Mouse (Mus musculus): ENCODE measurements around the gene Gng2. TPM values are rescaled to one million over a fixed set of nuclear protein-coding genes. Genes with fewer than 3 reads are reported as not detected.

Gng2 gene
- polyA plus RNA-seq, 1 experiment: 0.48 TPM

DNA sequence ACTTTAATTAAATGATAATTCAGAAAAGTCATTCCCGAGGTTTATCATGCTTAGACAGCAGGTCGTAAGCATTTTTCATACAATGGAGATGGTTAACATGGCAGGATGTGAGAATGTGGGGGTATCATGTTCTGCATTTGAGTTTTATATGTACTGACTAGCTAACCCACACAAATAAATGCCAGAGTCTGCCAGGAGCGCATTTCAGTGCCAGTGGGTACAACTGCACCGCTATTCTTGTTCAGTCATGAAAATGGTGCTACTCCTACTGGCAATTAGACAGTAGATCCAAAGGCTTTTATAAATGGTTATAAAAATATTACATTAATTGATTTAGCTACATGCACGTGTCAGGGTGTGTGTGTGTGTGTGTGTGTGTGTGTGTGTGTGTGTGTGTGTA lies 38.9 kb downstream of the Gng2 start:
- TF ChIP-seq CTCF (IDR thresholded peaks at IDR 0.05; ENCODE audit: control insufficient read depth, insufficient read depth, insufficient replicate concordance, low read depth, low read length) (no peak), POLR2A (IDR thresholded peaks at IDR 0.05; ENCODE audit: control insufficient read depth, low read depth, low read length) (no peak)
- no peaks in the 10 kb centered on the region for H3K27me3 ChIP-seq (ENCODE audit: control insufficient read depth, insufficient read depth, low read length)
- no peaks in the 10 kb centered on the region for H3K4me1 ChIP-seq (ENCODE audit: control insufficient read depth, insufficient read depth, low read length)
- H3K4me3 ChIP-seq (ENCODE audit: control insufficient read depth, low read depth, low read length): no peak overlapping the region
- H3K36me3 ChIP-seq (ENCODE audit: control insufficient read depth, insufficient read depth, low read length): no peaks in the 10 kb centered on the region
- H3K27ac ChIP-seq (ENCODE audit: control insufficient read depth, insufficient read depth, low read depth, low read length): no peak overlapping the region

DNA sequence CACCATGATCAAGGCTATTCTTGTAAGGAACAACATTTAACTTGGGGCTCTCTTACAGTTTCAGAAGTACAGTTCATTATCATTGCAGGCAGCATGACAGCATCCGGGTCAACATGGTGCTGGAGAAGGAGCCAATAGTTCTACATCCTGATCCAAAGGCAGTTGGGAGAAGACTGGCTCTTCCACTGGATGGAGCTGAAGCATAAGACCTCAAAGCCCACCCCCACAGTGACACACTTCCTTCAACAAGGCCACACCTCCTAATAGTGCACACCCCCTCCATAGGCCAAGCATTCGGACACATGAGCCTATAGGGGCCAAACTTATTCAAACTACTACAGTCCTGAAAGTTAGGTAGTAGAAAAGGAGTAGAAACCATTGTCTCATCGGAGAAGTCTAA lies 42.3 kb downstream of the Gng2 start:
- no peaks in the 10 kb centered on the region for H3K36me3 ChIP-seq (ENCODE audit: control insufficient read depth, insufficient read depth, low read length)
- no peaks in the 10 kb centered on the region for H3K27me3 ChIP-seq (ENCODE audit: control insufficient read depth, insufficient read depth, low read length)
- no peaks in the 10 kb centered on the region for H3K4me1 ChIP-seq (ENCODE audit: control insufficient read depth, insufficient read depth, low read length)
- TF ChIP-seq POLR2A (IDR thresholded peaks at IDR 0.05; ENCODE audit: control insufficient read depth, low read depth, low read length) (no peak), CTCF (IDR thresholded peaks at IDR 0.05; ENCODE audit: control insufficient read depth, insufficient read depth, insufficient replicate concordance, low read depth, low read length) (no peak)
- H3K27ac ChIP-seq (ENCODE audit: control insufficient read depth, insufficient read depth, low read depth, low read length): no peak overlapping the region
- no peak overlapping the region for H3K4me3 ChIP-seq (ENCODE audit: control insufficient read depth, low read depth, low read length)

DNA sequence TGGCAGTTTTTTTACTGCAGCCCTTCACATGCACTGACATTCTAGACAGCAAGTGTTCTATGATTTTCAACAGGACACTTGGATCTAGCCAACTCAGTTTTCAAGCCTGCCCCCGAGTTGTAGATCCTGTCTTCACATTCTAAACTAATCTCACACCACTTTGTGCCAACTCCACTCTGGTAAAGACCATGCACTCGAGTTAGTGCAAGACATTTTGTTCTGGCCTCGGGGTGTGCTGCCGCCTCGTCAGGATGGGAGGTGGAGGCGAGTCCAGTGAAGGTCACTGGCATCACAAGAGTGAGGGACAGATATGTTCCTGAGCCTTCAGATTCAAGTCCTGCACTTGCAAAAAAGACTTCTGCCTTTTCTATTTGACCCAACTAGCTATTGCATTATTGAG lies 44.1 kb downstream of the Gng2 start:
- H3K27ac ChIP-seq (ENCODE audit: control insufficient read depth, insufficient read depth, low read depth, low read length): no peak overlapping the region

GRCm38 (mm10) chr14:19927879-19928278 lies 49.5 kb downstream of the Gng2 start:
- Histone ChIP-seq H3K36me3 (ENCODE audit: control insufficient read depth, insufficient read depth, low read length) (no peaks in the 10 kb centered on the region), H3K27ac (ENCODE audit: control insufficient read depth, insufficient read depth, low read depth, low read length) (no peak overlapping the region), H3K4me1 (ENCODE audit: control insufficient read depth, insufficient read depth, low read length) (no peaks in the 10 kb centered on the region), H3K27me3 (ENCODE audit: control insufficient read depth, insufficient read depth, low read length) (no peaks in the 10 kb centered on the region), H3K4me3 (ENCODE audit: control insufficient read depth, low read depth, low read length) (no peak overlapping the region)
- TF ChIP-seq CTCF (IDR thresholded peaks at IDR 0.05; ENCODE audit: control insufficient read depth, insufficient read depth, insufficient replicate concordance, low read depth, low read length) (no peak), POLR2A (IDR thresholded peaks at IDR 0.05; ENCODE audit: control insufficient read depth, low read depth, low read length) (no peak)

More for the DNA sequence above, 44.1 kb downstream of the Gng2 start:
- H3K4me3 ChIP-seq (ENCODE audit: control insufficient read depth, low read depth, low read length): no peak overlapping the region
- TF ChIP-seq POLR2A (IDR thresholded peaks at IDR 0.05; ENCODE audit: control insufficient read depth, low read depth, low read length): no peak
- TF ChIP-seq CTCF (IDR thresholded peaks at IDR 0.05; ENCODE audit: control insufficient read depth, insufficient read depth, insufficient replicate concordance, low read depth, low read length): no peak
- H3K36me3 ChIP-seq (ENCODE audit: control insufficient read depth, insufficient read depth, low read length): no peaks in the 10 kb centered on the region
- H3K27me3 ChIP-seq (ENCODE audit: control insufficient read depth, insufficient read depth, low read length): no peaks in the 10 kb centered on the region
- H3K4me1 ChIP-seq (ENCODE audit: control insufficient read depth, insufficient read depth, low read length): no peaks in the 10 kb centered on the region

- TF ChIP-seq POLR2A (IDR thresholded peaks at IDR 0.05; ENCODE audit: control insufficient read depth, low read depth, low read length): no peak
- no peak for TF ChIP-seq CTCF (IDR thresholded peaks at IDR 0.05; ENCODE audit: control insufficient read depth, insufficient read depth, insufficient replicate concordance, low read depth, low read length)
- H3K27me3 ChIP-seq (ENCODE audit: control insufficient read depth, insufficient read depth, low read length): no peaks in the 10 kb centered on the region
- no peak overlapping the region for H3K4me3 ChIP-seq (ENCODE audit: control insufficient read depth, low read depth, low read length)
- no peak overlapping the region for H3K27ac ChIP-seq (ENCODE audit: control insufficient read depth, insufficient read depth, low read depth, low read length)
- H3K4me1 ChIP-seq (ENCODE audit: control insufficient read depth, insufficient read depth, low read length): no peaks in the 10 kb centered on the region
- H3K36me3 ChIP-seq (ENCODE audit: control insufficient read depth, insufficient read depth, low read length): no peaks in the 10 kb centered on the region
These were observed 50.3 kb downstream of the Gng2 start for GRCm38 (mm10) chr14:19927156-19927555.

GRCm38 (mm10) chr14:19926312-19926711 lies 51.1 kb downstream of the Gng2 start:
- no peak overlapping the region for H3K27ac ChIP-seq (ENCODE audit: control insufficient read depth, insufficient read depth, low read depth, low read length)
- no peaks in the 10 kb centered on the region for H3K27me3 ChIP-seq (ENCODE audit: control insufficient read depth, insufficient read depth, low read length)
- no peak for TF ChIP-seq POLR2A (IDR thresholded peaks at IDR 0.05; ENCODE audit: control insufficient read depth, low read depth, low read length)
- TF ChIP-seq CTCF (IDR thresholded peaks at IDR 0.05; ENCODE audit: control insufficient read depth, insufficient read depth, insufficient replicate concordance, low read depth, low read length): no peak
- H3K36me3 ChIP-seq (ENCODE audit: control insufficient read depth, insufficient read depth, low read length): no peaks in the 10 kb centered on the region
- no peaks in the 10 kb centered on the region for H3K4me1 ChIP-seq (ENCODE audit: control insufficient read depth, insufficient read depth, low read length)
- no peak overlapping the region for H3K4me3 ChIP-seq (ENCODE audit: control insufficient read depth, low read depth, low read length)

DNA sequence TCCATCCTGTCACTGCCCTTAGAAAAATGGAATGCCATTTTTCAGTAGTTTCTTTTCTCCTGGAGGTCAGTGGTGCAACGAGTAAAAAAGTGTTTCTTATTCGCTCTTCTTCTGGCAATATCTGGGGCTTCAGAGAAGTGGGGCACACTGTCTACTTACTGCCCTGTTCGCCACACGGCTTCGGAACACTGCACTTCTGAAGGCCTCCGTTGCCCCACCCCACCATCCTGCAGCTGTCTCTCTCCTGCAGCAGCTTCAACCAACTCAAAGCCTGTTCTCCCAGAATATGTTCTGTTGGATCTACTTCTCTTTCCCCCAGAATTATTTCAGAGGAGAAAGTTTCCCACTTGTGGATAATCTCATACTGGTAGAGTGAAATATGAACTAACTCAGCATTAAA lies 52.3 kb downstream of the Gng2 start:
- H3K27ac ChIP-seq (ENCODE audit: control insufficient read depth, insufficient read depth, low read depth, low read length): no peak overlapping the region
- no peaks in the 10 kb centered on the region for H3K36me3 ChIP-seq (ENCODE audit: control insufficient read depth, insufficient read depth, low read length)
- H3K4me1 ChIP-seq (ENCODE audit: control insufficient read depth, insufficient read depth, low read length): no peaks in the 10 kb centered on the region

GRCm38 (mm10) chr14:19924086-19924485 lies 53.3 kb downstream of the Gng2 start:
- Histone ChIP-seq H3K27me3 (ENCODE audit: control insufficient read depth, insufficient read depth, low read length) (no peaks in the 10 kb centered on the region), H3K27ac (ENCODE audit: control insufficient read depth, insufficient read depth, low read depth, low read length) (no peak overlapping the region), H3K4me3 (ENCODE audit: control insufficient read depth, low read depth, low read length) (no peak overlapping the region), H3K36me3 (ENCODE audit: control insufficient read depth, insufficient read depth, low read length) (no peaks in the 10 kb centered on the region), H3K4me1 (ENCODE audit: control insufficient read depth, insufficient read depth, low read length) (no peaks in the 10 kb centered on the region)
- TF ChIP-seq CTCF (IDR thresholded peaks at IDR 0.05; ENCODE audit: control insufficient read depth, insufficient read depth, insufficient replicate concordance, low read depth, low read length) (no peak), POLR2A (IDR thresholded peaks at IDR 0.05; ENCODE audit: control insufficient read depth, low read depth, low read length) (no peak)

More for the DNA sequence above, 52.3 kb downstream of the Gng2 start:
- no peak overlapping the region for H3K4me3 ChIP-seq (ENCODE audit: control insufficient read depth, low read depth, low read length)
- TF ChIP-seq POLR2A (IDR thresholded peaks at IDR 0.05; ENCODE audit: control insufficient read depth, low read depth, low read length): no peak
- no peak for TF ChIP-seq CTCF (IDR thresholded peaks at IDR 0.05; ENCODE audit: control insufficient read depth, insufficient read depth, insufficient replicate concordance, low read depth, low read length)
- H3K27me3 ChIP-seq (ENCODE audit: control insufficient read depth, insufficient read depth, low read length): no peaks in the 10 kb centered on the region
